Mouse (Mus musculus) liver, embryonic 11.5 days (tissue): ENCODE measurements around the gene Nkiras1. TPM values are rescaled to one million over a fixed set of nuclear protein-coding genes. Genes with fewer than 3 reads are reported as not detected.
"Not testable (repeated sequence)": the region's sequence is repeated elsewhere in the genome, so short reads cannot be mapped to it uniquely, and the experiment has no call there.

Experiments
- ATAC-seq: fragments of 200-750 bp; cut with Nextera tagmentation; replicated peaks from 2 replicates; pipeline ENCODE4 v1.8.0; 2017; ENCODE audit warnings: moderate number of reproducible peaks, mild to moderate bottlenecking, moderate TSS enrichment, moderate library complexity; ENCODE audit not compliant: low FRiP score
- DNase-seq: peaks from one replicate; pipeline ENCODE4 v3.0.0-alpha.2; 2017; ENCODE audit warnings: low spot score
- H3K27ac ChIP-seq: fragments of 300-500 bp; sonication (generic); 2 replicates; pipeline ENCODE4 v1.5.1; 2014; ENCODE audit warnings: mild to moderate bottlenecking, low read depth, low read length, control low read depth
- H3K27me3 ChIP-seq: fragments of 300-500 bp; sonication (generic); replicated peaks from 2 replicates; pipeline ENCODE4 v1.6.1; 2014; ENCODE audit warnings: low read length, mixed read lengths; ENCODE audit not compliant: control insufficient read depth, insufficient read depth
- H3K36me3 ChIP-seq: fragments of 300-500 bp; sonication (generic); 2 replicates; pipeline ENCODE4 v1.6.1; 2014; ENCODE audit warnings: mild to moderate bottlenecking, low read length, moderate library complexity, mixed read lengths; ENCODE audit not compliant: control insufficient read depth, insufficient read depth
- H3K4me1 ChIP-seq: fragments of 300-500 bp; sonication (generic); replicated peaks from 2 replicates; pipeline ENCODE4 v1.6.1; 2014; ENCODE audit warnings: low read length, mixed read lengths; ENCODE audit not compliant: control insufficient read depth, insufficient read depth
- H3K4me2 ChIP-seq: fragments of 300-500 bp; sonication (generic); 2 replicates; pipeline ENCODE4 v1.6.1; 2014; ENCODE audit warnings: mild to moderate bottlenecking, control low read depth, moderate library complexity
- H3K4me3 ChIP-seq: fragments of 300-500 bp; sonication (generic); 2 replicates; pipeline ENCODE4 v1.5.1; 2014; ENCODE audit warnings: low read depth, low read length, control low read depth
- H3K9ac ChIP-seq: fragments of 300-500 bp; sonication (generic); 2 replicates; pipeline ENCODE4 v1.6.1; 2014; ENCODE audit warnings: low read depth, low read length, control low read depth
- H3K9me3 ChIP-seq: fragments of 300-500 bp; sonication (generic); 2 replicates; pipeline ENCODE4 v1.6.1; 2016; ENCODE audit warnings: low read length, inconsistent platforms, mixed read lengths; ENCODE audit not compliant: control insufficient read depth
- WGBS: fragments of 180-500 bp; shearing (Covaris S2); extraction: QIAGEN DNeasy Blood & Tissue Kit; methylation state at CpG from one replicate; pipeline ENCODE4 v1.1.7; 2014; 5-methylcytosine and 5-hydroxymethylcytosine counted together
- polyA plus RNA-seq: library from polyadenylated mRNA; unstranded; fragments of >200 nt; fragmentation: Nextera tagmentation; extraction: Ambion mirVana; gene quantifications from 2 replicates; pipeline ENCODE4 v1.2.1, GENCODE M21; 2014

Gene Nkiras1
- polyA plus RNA-seq, 1 experiment from 2014 or later, result 17.0 TPM

- 71% methylated on average over 4 of the region's 4 CpGs for WGBS
- no peak overlapping the region for H3K4me3 ChIP-seq
- H3K4me2 ChIP-seq, result no peak overlapping the region
- no peak overlapping the region for H3K9ac ChIP-seq
- no peaks in the 10 kb centered on the region for H3K27me3 ChIP-seq
- H3K4me1 ChIP-seq, result no peaks in the 10 kb centered on the region
- H3K9me3 ChIP-seq, result no peaks in the 10 kb centered on the region
- H3K27ac ChIP-seq, result no peak overlapping the region
- DNase-seq (no peak), ATAC-seq (no peak)
- H3K36me3 ChIP-seq, result peaks cover 10% of the 10 kb centered on the region
These were observed 7.5 kb upstream of the Nkiras1 start for GRCm38 (mm10) chr14:18263427-18263826.

- not testable (repeated sequence) for DNase-seq, ATAC-seq, H3K4me1 ChIP-seq, H3K9me3 ChIP-seq, H3K27me3 ChIP-seq
- H3K4me3 ChIP-seq, result peak overlapping the region; percentile 95
- peak overlapping the region; percentile 80 for H3K4me2 ChIP-seq
- H3K9ac ChIP-seq, result peak overlapping the region; percentile 99
- peaks cover 20% of the 10 kb centered on the region for H3K36me3 ChIP-seq
- under 1% methylated on average over 21 of the region's 24 CpGs for WGBS
- H3K27ac ChIP-seq, result peak overlapping the region; percentile 70
These were observed 898 bp upstream of the Nkiras1 start for GRCm38 (mm10) chr14:18269947-18270528.

- peak overlapping the region; percentile 38; the same call in 1 of the 2 replicates for H3K27ac ChIP-seq
- H3K27me3 ChIP-seq, result no peaks in the 10 kb centered on the region
- peaks cover 20% of the 10 kb centered on the region for H3K36me3 ChIP-seq
- peak overlapping the region; percentile 95 for H3K4me3 ChIP-seq
- WGBS, result 7% methylated on average over 7 of the region's 7 CpGs
- H3K4me1 ChIP-seq, result 0 out of 2 replicates have a peak, but pooled peaks cover 2% of the 10 kb centered on the region
- ATAC-seq (no peak), DNase-seq (no peak)
- H3K4me2 ChIP-seq, result peak overlapping the region; percentile 71
- peak overlapping the region; percentile 69 for H3K9ac ChIP-seq
- no peaks in the 10 kb centered on the region for H3K9me3 ChIP-seq
These were observed 730 bp downstream of the Nkiras1 start for GRCm38 (mm10) chr14:18271666-18272065.

- ATAC-seq, result no peak
- H3K4me1 ChIP-seq, result 0 out of 2 replicates have a peak, but pooled peaks cover 2% of the 10 kb centered on the region
These were observed 3.6 kb downstream of the Nkiras1 start for GRCm38 (mm10) chr14:18274526-18274925.

GRCm38 (mm10) chr14:18280375-18280774, 9.4 kb downstream of the Nkiras1 start:
- H3K36me3 ChIP-seq, result peaks cover 26% of the 10 kb centered on the region
- no peak overlapping the region for H3K4me2 ChIP-seq
- ATAC-seq, result no peak
- no peaks in the 10 kb centered on the region for H3K4me1 ChIP-seq
- no peaks in the 10 kb centered on the region for H3K27me3 ChIP-seq
- H3K27ac ChIP-seq, result no peak overlapping the region
- H3K4me3 ChIP-seq, result no peak overlapping the region
- H3K9ac ChIP-seq, result no peak overlapping the region
- no peaks in the 10 kb centered on the region for H3K9me3 ChIP-seq
- no peak for DNase-seq
- 87% methylated on average over 5 of the region's 5 CpGs for WGBS

More at GRCm38 (mm10) chr14:18274526-18274925, 3.6 kb downstream of the Nkiras1 start:
- H3K4me3 ChIP-seq, result no peak overlapping the region
- H3K9me3 ChIP-seq, result no peaks in the 10 kb centered on the region
- H3K9ac ChIP-seq, result no peak overlapping the region
- 92% methylated on average over 1 of the region's 1 CpGs for WGBS
- no peak overlapping the region for H3K4me2 ChIP-seq
- peaks cover 24% of the 10 kb centered on the region for H3K36me3 ChIP-seq
- no peak for DNase-seq
- no peak overlapping the region for H3K27ac ChIP-seq
- H3K27me3 ChIP-seq, result no peaks in the 10 kb centered on the region

GRCm38 (mm10) chr14:18284581-18284980, 13.6 kb downstream of the Nkiras1 start:
- 89% methylated on average over 2 of the region's 2 CpGs for WGBS
- no peaks in the 10 kb centered on the region for H3K27me3 ChIP-seq
- ATAC-seq, result no peak; the same call in 1 of the 2 replicates
- no peak overlapping the region for H3K27ac ChIP-seq
- no peak overlapping the region for H3K4me3 ChIP-seq
- no peak overlapping the region for H3K9ac ChIP-seq
- H3K4me2 ChIP-seq, result no peak overlapping the region
- no peak for DNase-seq
- H3K9me3 ChIP-seq, result no peaks in the 10 kb centered on the region
- peaks cover 6% of the 10 kb centered on the region; the same call in 1 of the 2 replicates for H3K36me3 ChIP-seq
- H3K4me1 ChIP-seq, result no peaks in the 10 kb centered on the region

- Histone ChIP-seq H3K9me3 (no peaks in the 10 kb centered on the region), H3K27me3 (no peaks in the 10 kb centered on the region), H3K4me2 (no peak overlapping the region), H3K4me3 (no peak overlapping the region), H3K4me1 (no peaks in the 10 kb centered on the region), H3K27ac (no peak overlapping the region), H3K36me3 (0 out of 2 replicates have a peak, but pooled peaks cover 2% of the 10 kb centered on the region), H3K9ac (no peak overlapping the region)
- ATAC-seq, result no peak
- WGBS, result 88% methylated on average over 3 of the region's 3 CpGs
- no peak for DNase-seq
These were observed 14.5 kb downstream of the Nkiras1 start for GRCm38 (mm10) chr14:18285476-18285875.

GRCm38 (mm10) chr14:18286441-18286840, 15.5 kb downstream of the Nkiras1 start:
- no peaks in the 10 kb centered on the region for H3K4me1 ChIP-seq
- no peak for DNase-seq
- H3K9me3 ChIP-seq, result no peaks in the 10 kb centered on the region
- H3K4me2 ChIP-seq, result no peak overlapping the region
- H3K27ac ChIP-seq, result no peak overlapping the region
- H3K27me3 ChIP-seq, result no peaks in the 10 kb centered on the region
- H3K4me3 ChIP-seq, result no peak overlapping the region
- H3K9ac ChIP-seq, result no peak overlapping the region
- 91% methylated on average over 2 of the region's 2 CpGs for WGBS
- H3K36me3 ChIP-seq, result 0 out of 2 replicates have a peak, but pooled peaks cover 2% of the 10 kb centered on the region
- no peak for ATAC-seq

- H3K9me3 ChIP-seq, result no peaks in the 10 kb centered on the region
- no peak overlapping the region for H3K9ac ChIP-seq
- no peak for ATAC-seq
- no peaks in the 10 kb centered on the region for H3K36me3 ChIP-seq
- 80% methylated on average over 2 of the region's 2 CpGs for WGBS
- no peak for DNase-seq
- no peak overlapping the region for H3K27ac ChIP-seq
- no peaks in the 10 kb centered on the region for H3K27me3 ChIP-seq
- no peak overlapping the region for H3K4me3 ChIP-seq
- H3K4me1 ChIP-seq, result no peaks in the 10 kb centered on the region
- no peak overlapping the region for H3K4me2 ChIP-seq
These were observed 16.5 kb downstream of the Nkiras1 start for GRCm38 (mm10) chr14:18287391-18287790.
